Mouse (Mus musculus) heart, postnatal 25 days (tissue): ENCODE data around the gene Hirip3. TPM values are rescaled to one million over a fixed set of nuclear protein-coding genes. Genes with fewer than 3 reads are reported as not detected.

Experiments
- DNase-seq: peaks from one replicate; pipeline ENCODE4 v3.0.0; 2022; ENCODE audit warnings: low spot score
- intact Hi-C: fragments of 180-260 bp; cut with DNase I; formaldehyde crosslinking; loops from one replicate; pipeline ENCODE4 v1.15.1; 2025
- total RNA-seq, 2 experiments: library from RNA; stranded (reverse); gene quantifications; 2 replicates each; pipeline ENCODE4 v1.2.3; 2021

The Hirip3 gene
- total RNA-seq, 2 experiments from 2014 or later: 5.1 to 5.5 TPM

GRCm38 (mm10) chr7:126850161-126850560, 11.6 kb upstream of the Hirip3 start:
- no peak for DNase-seq

GRCm38 (mm10) chr7:126851192-126851591, 10.6 kb upstream of the Hirip3 start:
- DNase-seq: no peak
- intact Hi-C loops: no loop called here

More at GRCm38 (mm10) chr7:126850161-126850560, 11.6 kb upstream of the Hirip3 start:
- intact Hi-C loops: no loop called here

- intact Hi-C loops: no loop called here
- DNase-seq: no peak
Measured at GRCm38 (mm10) chr7:126853454-126853853, 8.3 kb upstream of the Hirip3 start.

GRCm38 (mm10) chr7:126855641-126856040, 6.1 kb upstream of the Hirip3 start:
- DNase-seq: no peak
- intact Hi-C loops: no loop called here

GRCm38 (mm10) chr7:126856741-126857420, 4.9 kb upstream of the Hirip3 start:
- intact Hi-C loops: no loop called here
- DNase-seq: no peak

- intact Hi-C loops: loop anchor here (5.0 kb wide), 1 partner anchor 36 kb away; no protein-coding TSS in a partner anchor
- DNase-seq: no peak
Measured at GRCm38 (mm10) chr7:126860987-126861386, 785 bp upstream of the Hirip3 start.

- intact Hi-C loops: loop anchor here (5.0 kb wide), 1 partner anchor 35 kb away; no protein-coding TSS in a partner anchor
Measured at GRCm38 (mm10) chr7:126862147-126862784, 494 bp downstream of the Hirip3 start, which contains the start of gene Ino80e. Gene Ino80e, minus strand, starts transcription at chr7:126862377.

GRCm38 (mm10) chr7:126863791-126864190, 2.0 kb downstream of the Hirip3 start:
- intact Hi-C loops: loop anchor here (1.0 to 5.0 kb wide), 2 partner anchors 17 to 34 kb away; no protein-coding TSS in a partner anchor
- no peak for DNase-seq

More at GRCm38 (mm10) chr7:126862147-126862784, 494 bp downstream of the Hirip3 start, which contains the start of gene Ino80e:
- DNase-seq: peak; percentile 87

GRCm38 (mm10) chr7:126867534-126867933, 5.8 kb downstream of the Hirip3 start:
- intact Hi-C loops: no loop called here
- DNase-seq: no peak

GRCm38 (mm10) chr7:126868003-126868402, 6.2 kb downstream of the Hirip3 start:
- intact Hi-C loops: no loop called here
- no peak for DNase-seq

GRCm38 (mm10) chr7:126869780-126870519, 8.2 kb downstream of the Hirip3 start:
- no peak for DNase-seq
- intact Hi-C loops: no loop called here

- no peak for DNase-seq
- intact Hi-C loops: no loop called here
Measured at GRCm38 (mm10) chr7:126870520-126870891, 8.7 kb downstream of the Hirip3 start.

- no peak for DNase-seq
- intact Hi-C loops: loop anchor here (5.0 kb wide), 1 partner anchor 155 kb away; no protein-coding TSS in a partner anchor
Measured at GRCm38 (mm10) chr7:126877239-126877638, 15.5 kb downstream of the Hirip3 start.

GRCm38 (mm10) chr7:126881040-126881439, 19.3 kb downstream of the Hirip3 start:
- DNase-seq: peak; percentile 40
- intact Hi-C loops: no loop called here

- DNase-seq: no peak
- intact Hi-C loops: loop anchor here (2.0 kb wide), 1 partner anchor 15 kb away; no protein-coding TSS in a partner anchor
Measured at GRCm38 (mm10) chr7:126883731-126884181, 22.0 kb downstream of the Hirip3 start.

- intact Hi-C loops: loop anchor here (2.0 to 5.0 kb wide), 3 partner anchors 14 to 52 kb away; partner anchors contain the start of gene 4930451I11Rik
- DNase-seq: peak; percentile 99
Measured at GRCm38 (mm10) chr7:126884286-126885164, 22.8 kb downstream of the Hirip3 start, which contains the start of gene Taok2. Gene Taok2, minus strand, starts transcription at chr7:126884703.

- intact Hi-C loops: loop anchor here (5.0 kb wide), 2 partner anchors 45 to 55 kb away; partner anchors contain the start of gene 4930451I11Rik
Measured at GRCm38 (mm10) chr7:126887281-126887680, 25.5 kb downstream of the Hirip3 start.

GRCm38 (mm10) chr7:126888852-126889251, 27.1 kb downstream of the Hirip3 start:
- intact Hi-C loops: loop anchor here (5.0 kb wide), 2 partner anchors 43 to 57 kb away; partner anchors contain the start of gene 4930451I11Rik
- no peak for DNase-seq

More at GRCm38 (mm10) chr7:126887281-126887680, 25.5 kb downstream of the Hirip3 start:
- no peak for DNase-seq

- intact Hi-C loops: loop anchor here (5.0 kb wide), 1 partner anchor 35 kb away; the partner anchor contains the start of genes Hirip3 and Ino80e
- no peak for DNase-seq
Measured at GRCm38 (mm10) chr7:126896912-126897311, 35.1 kb downstream of the Hirip3 start.
